8 mouse cellular contexts compared by ENCODE assay signal in the genomic region with DNA sequence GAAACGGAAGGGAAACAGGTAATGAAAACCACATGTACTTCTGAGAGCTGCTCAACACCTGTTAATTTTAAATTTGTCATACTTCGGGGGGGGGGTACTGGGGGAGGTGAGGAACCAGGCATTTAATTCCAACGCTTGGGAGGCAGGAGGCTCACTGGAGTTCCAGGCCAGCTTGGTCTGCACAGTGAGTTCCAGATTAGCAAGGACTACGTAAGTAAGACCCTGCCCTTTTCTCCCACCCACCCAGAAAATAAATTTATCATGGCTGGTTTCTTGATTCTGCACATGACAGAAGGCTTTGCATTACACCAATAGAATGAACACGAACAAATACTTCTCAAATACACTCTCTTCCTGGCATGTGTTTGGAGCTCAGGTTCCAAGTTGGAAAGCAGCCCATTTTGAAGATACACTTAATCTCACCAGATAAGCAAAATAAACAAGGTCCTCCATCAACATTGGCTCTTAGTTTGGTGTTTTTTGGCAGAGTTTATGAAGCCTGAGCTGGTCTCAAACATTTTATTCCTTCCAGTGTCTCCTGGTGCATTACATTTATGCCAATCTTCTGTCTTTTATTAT. TPM values are rescaled to one million over a fixed set of nuclear protein-coding genes. Genes with fewer than 3 reads are reported as not detected.
DNase-seq lines count a peak whose midpoint lies in the region; ATAC-seq and TF ChIP-seq lines count a peak whose summit lies in the region.

No protein-coding gene starts in this region.

- WGBS in heart, postnatal 0 days, result 2% methylated on average over 5 of the region's 5 CpGs
- WGBS in lung, adult 2 months, result 4% methylated on average over 5 of the region's 5 CpGs

- peak; percentile 31 for DNase-seq in kidney, adult 9 months
- DNase-seq in kidney, adult 11 months, result no peak
- peak; percentile 16 for DNase-seq in brain, adult 2 months (ENCODE audit: low read depth, low spot score)
- no peak for DNase-seq in heart, postnatal 0 days (ENCODE audit: low spot score)
- peak; percentile 26 for DNase-seq in lung, adult 2 months
- DNase-seq in yolk sac, embryonic 10.5 days (ENCODE audit: low spot score), result peak; percentile 7
- DNase-seq in right cerebral cortex, postnatal 36 days (ENCODE audit: low spot score in 2 of 2), result no peak
- DNase-seq in frontal cortex, postnatal 25 days (ENCODE audit: low spot score in 2 of 2), result no peak

- no peak for TF ChIP-seq POLR2A in lung, adult 2 months (IDR thresholded peaks at IDR 0.05; ENCODE audit: borderline replicate concordance, extremely low read depth, low read depth, low read length)

- ATAC-seq in heart, postnatal 0 days (ENCODE audit: insufficient read depth, low read depth), result no peak

- no peaks in the 10 kb centered on the region for H3K27me3 ChIP-seq in heart, postnatal 0 days (ENCODE audit: control insufficient read depth, insufficient read depth, low read length)

- peak overlapping the region; percentile 96 for H3K9ac ChIP-seq in heart, postnatal 0 days (replicated peaks; ENCODE audit: low read depth, low read length)

- H3K9me3 ChIP-seq in heart, postnatal 0 days (replicated peaks; ENCODE audit: control insufficient read depth, low read length), result no peaks in the 10 kb centered on the region

- no peak for TF ChIP-seq CTCF in heart, postnatal 0 days (IDR thresholded peaks at IDR 0.05; ENCODE audit: low read depth)
- no peak for TF ChIP-seq CTCF in lung, adult 2 months (IDR thresholded peaks at IDR 0.05; ENCODE audit: insufficient read depth, low read length)

- H3K4me3 ChIP-seq in heart, postnatal 0 days (ENCODE audit: low read depth, low read length), result peak overlapping the region; percentile 79
- H3K4me3 ChIP-seq in lung, adult 2 months (replicated peaks; ENCODE audit: extremely low read depth, low read depth, low read length), result peak overlapping the region; percentile 88

- 0 out of 2 replicates have a peak, but pooled peaks cover 14% of the 10 kb centered on the region for H3K36me3 ChIP-seq in heart, postnatal 0 days (replicated peaks; ENCODE audit: control insufficient read depth, insufficient read depth, low read length)

- TF ChIP-seq EP300 in heart, postnatal 0 days (IDR thresholded peaks at IDR 0.05; ENCODE audit: low read depth), result no peak

- H3K4me1 ChIP-seq in heart, postnatal 0 days (ENCODE audit: control insufficient read depth, insufficient read depth), result peaks cover 17% of the 10 kb centered on the region
- peaks cover 17% of the 10 kb centered on the region for H3K4me1 ChIP-seq in lung, adult 2 months (ENCODE audit: control insufficient read depth, insufficient read depth, low read length)

- peak overlapping the region; percentile 94 for H3K4me2 ChIP-seq in heart, postnatal 0 days (ENCODE audit: low read depth, low read length)

- peak overlapping the region; percentile 93 for H3K27ac ChIP-seq in heart, postnatal 0 days (ENCODE audit: low read depth)

RNA-seq across cellular contexts. Expression of a gene that starts 1.3 kb away (rescaled TPM):
- 6.0 and 17.0 TPM in 2 replicates for total RNA-seq in heart, postnatal 0 days (2014; rRNA removed; ENCODE audit: low replicate concordance)
- polyA plus RNA-seq in heart, postnatal 0 days (2015; fragmentation: Nextera tagmentation; extraction: Ambion mirVana), result 6.2 and 6.6 TPM in 2 replicates
- 10.0 and 14.3 TPM in 2 replicates for polyA plus RNA-seq in lung, adult 2 months (2012; rRNA removed)

RNA-seq across cellular contexts. Expression of a gene that starts 21.5 kb away (rescaled TPM):
- total RNA-seq in heart, postnatal 0 days (2014; rRNA removed; ENCODE audit: low replicate concordance), result 101 and 108 TPM in 2 replicates
- polyA plus RNA-seq in heart, postnatal 0 days (2015; fragmentation: Nextera tagmentation; extraction: Ambion mirVana), result 116 and 120 TPM in 2 replicates
- 42.2 and 48.3 TPM in 2 replicates for polyA plus RNA-seq in lung, adult 2 months (2012; rRNA removed)

RNA-seq across cellular contexts. Expression of a gene that starts 22.5 kb away (rescaled TPM):
- 278 and 325 TPM in 2 replicates for total RNA-seq in heart, postnatal 0 days (2014; rRNA removed; ENCODE audit: low replicate concordance)
- polyA plus RNA-seq in heart, postnatal 0 days (2015; fragmentation: Nextera tagmentation; extraction: Ambion mirVana), result 205 and 214 TPM in 2 replicates
- 39.3 and 101 TPM in 2 replicates for polyA plus RNA-seq in lung, adult 2 months (2012; rRNA removed)

RNA-seq across cellular contexts. Expression of a gene that starts 57.0 kb away (rescaled TPM):
- 34.2 and 35.7 TPM in 2 replicates for total RNA-seq in heart, postnatal 0 days (2014; rRNA removed; ENCODE audit: low replicate concordance)
- polyA plus RNA-seq in heart, postnatal 0 days (2015; fragmentation: Nextera tagmentation; extraction: Ambion mirVana), result 6.7 and 7.7 TPM in 2 replicates
- 66.5 and 74.9 TPM in 2 replicates for polyA plus RNA-seq in lung, adult 2 months (2012; rRNA removed)

Comparison
In these comparisons a context has a peak if more than half of its experiments do, and no peak if none do; other contexts are left out.
1. DNase-seq: peak in kidney, adult 9 months (single experiment), brain, adult 2 months (single experiment), lung, adult 2 months (single experiment) and yolk sac, embryonic 10.5 days (single experiment); none in kidney, adult 11 months (single experiment), heart, postnatal 0 days (single experiment), right cerebral cortex, postnatal 36 days (0 of 2) and frontal cortex, postnatal 25 days (0 of 2).